Mouse (Mus musculus) hindbrain, embryonic 11.5 days (tissue): ENCODE measurements around the gene Camk2b. TPM values are rescaled to one million over a fixed set of nuclear protein-coding genes. Genes with fewer than 3 reads are reported as not detected.

Experiments
- ATAC-seq: fragments of 200-750 bp; cut with Nextera tagmentation; 2 replicates; pipeline ENCODE4 v1.8.0; 2017; ENCODE audit warnings: mild to moderate bottlenecking, moderate TSS enrichment, moderate library complexity; ENCODE audit not compliant: low FRiP score
- DNase-seq: peaks from one replicate; pipeline ENCODE4 v3.0.0-alpha.2; 2015; ENCODE audit warnings: low spot score
- H3K27ac ChIP-seq: fragments of 300-500 bp; sonication (generic); 2 replicates; pipeline ENCODE4 v1.5.1; 2014; ENCODE audit warnings: mild to moderate bottlenecking, low read depth, low read length
- H3K27me3 ChIP-seq: fragments of 300-500 bp; sonication (generic); 2 replicates; pipeline ENCODE4 v1.6.1; 2014; ENCODE audit warnings: mild to moderate bottlenecking, low read length, moderate library complexity, mixed read lengths; ENCODE audit not compliant: control insufficient read depth, insufficient read depth
- H3K36me3 ChIP-seq: fragments of 300-500 bp; sonication (generic); 2 replicates; pipeline ENCODE4 v1.6.1; 2014; ENCODE audit warnings: mild to moderate bottlenecking, low read length, moderate library complexity, mixed read lengths; ENCODE audit not compliant: control insufficient read depth, insufficient read depth
- H3K4me1 ChIP-seq: fragments of 300-500 bp; sonication (generic); replicated peaks from 2 replicates; pipeline ENCODE4 v1.6.1; 2014; ENCODE audit warnings: low read length, mixed read lengths; ENCODE audit not compliant: control insufficient read depth, insufficient read depth
- H3K4me2 ChIP-seq: fragments of 300-500 bp; sonication (generic); replicated peaks from 2 replicates; pipeline ENCODE4 v1.6.1; 2014; ENCODE audit warnings: mild to moderate bottlenecking, low read depth, low read length
- H3K4me3 ChIP-seq: fragments of 300-500 bp; sonication (generic); 2 replicates; pipeline ENCODE4 v1.5.1; 2014; ENCODE audit warnings: low read depth, low read length
- H3K9ac ChIP-seq: fragments of 300-500 bp; sonication (generic); 2 replicates; pipeline ENCODE4 v1.6.1; 2014; ENCODE audit warnings: low read depth, low read length
- H3K9me3 ChIP-seq: fragments of 300-500 bp; sonication (generic); 2 replicates; pipeline ENCODE4 v1.6.1; 2016; ENCODE audit warnings: low read length; ENCODE audit not compliant: control insufficient read depth
- WGBS: fragments of 180-500 bp; shearing (Covaris S2); extraction: QIAGEN DNeasy Blood & Tissue Kit; methylation state at CpG from one replicate; pipeline ENCODE4 v1.1.7; 2014; 5-methylcytosine and 5-hydroxymethylcytosine counted together
- polyA plus RNA-seq: library from polyadenylated mRNA; unstranded; fragments of >200 nt; fragmentation: Nextera tagmentation; extraction: Ambion mirVana; gene quantifications from 2 replicates; pipeline ENCODE4 v1.2.1, GENCODE M21; 2014

Camk2b gene
- polyA plus RNA-seq, 1 experiment from 2014 or later: 3.4 TPM

DNA sequence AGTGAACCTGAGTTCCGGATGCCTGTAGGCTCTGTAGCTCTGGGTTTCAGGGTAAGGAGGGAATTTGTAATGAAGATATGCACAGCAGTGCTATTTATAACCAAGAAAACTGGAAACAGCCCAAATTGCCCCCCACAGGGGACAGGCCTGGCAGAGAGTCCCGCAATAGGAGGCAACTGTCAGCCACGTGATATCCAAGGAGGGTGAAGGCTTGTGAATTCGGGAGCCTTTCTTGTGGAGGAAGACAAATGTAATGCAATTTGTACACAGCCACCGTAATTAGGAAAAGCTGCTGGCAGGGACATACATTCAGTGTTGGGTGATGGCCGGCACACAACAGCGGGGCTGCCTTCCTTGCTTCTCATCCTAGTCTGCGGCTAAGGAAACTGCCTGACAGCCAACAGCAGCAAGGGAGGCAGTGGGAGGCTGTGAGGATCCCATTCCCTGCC lies 9.5 kb upstream of the Camk2b start:
- no peak for ATAC-seq

DNA sequence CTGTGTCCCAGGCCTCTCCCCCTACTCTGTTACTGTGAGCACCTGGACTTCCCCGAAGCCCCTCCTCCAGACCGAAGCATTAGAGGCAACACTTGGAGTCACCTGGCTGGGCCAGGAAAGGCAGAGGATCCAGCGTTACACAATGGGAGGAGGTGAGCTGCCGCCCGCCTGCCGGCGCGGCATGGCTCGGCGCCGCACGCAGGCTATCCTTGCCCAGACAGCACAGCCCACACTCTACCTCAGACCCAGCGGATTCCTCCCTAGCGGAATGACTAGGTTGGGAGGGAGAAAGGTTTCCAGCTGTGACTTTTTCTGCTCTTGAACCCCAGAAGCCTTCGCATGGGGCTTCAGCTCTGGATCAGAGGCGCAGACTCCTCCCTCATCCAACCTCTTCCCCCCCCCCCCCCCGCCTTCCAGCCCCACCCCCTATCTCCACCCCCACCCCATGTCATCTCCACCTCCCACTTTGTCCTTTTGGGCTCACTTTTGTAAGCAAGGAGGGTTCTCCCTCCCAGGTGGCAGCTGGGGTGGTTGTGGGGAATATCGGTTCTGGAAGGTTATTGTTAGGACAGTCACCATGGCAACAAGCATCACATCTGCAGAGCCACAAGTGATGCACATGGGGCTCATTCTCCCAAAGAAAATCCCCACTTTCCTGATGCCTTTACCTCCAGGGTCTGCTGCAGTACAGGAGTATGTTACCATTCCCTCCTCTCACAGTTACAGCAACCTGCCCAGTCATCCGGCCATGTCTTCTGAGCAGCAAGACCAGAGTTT lies 2.2 kb upstream of the Camk2b start:
- H3K36me3 ChIP-seq: no peaks in the 10 kb centered on the region
- no peak overlapping the region for H3K9ac ChIP-seq
- 0 out of 2 replicates have a peak overlapping the region, but pooled peaks have one; percentile 14 for H3K4me3 ChIP-seq
- peak overlapping the region; percentile 21 for H3K4me2 ChIP-seq
- 0 out of 2 replicates have a peak, but pooled peaks have one; percentile 39 for ATAC-seq
- H3K9me3 ChIP-seq: no peaks in the 10 kb centered on the region
- peaks cover 54% of the 10 kb centered on the region for H3K27me3 ChIP-seq
- WGBS: 9% methylated on average over 18 of the region's 19 CpGs
- peaks cover 5% of the 10 kb centered on the region; the same call in 1 of the 2 replicates for H3K4me1 ChIP-seq
- H3K27ac ChIP-seq: no peak overlapping the region
- DNase-seq: peak; percentile 53

More for the DNA sequence above, 9.5 kb upstream of the Camk2b start:
- H3K9ac ChIP-seq: no peak overlapping the region
- no peaks in the 10 kb centered on the region for H3K9me3 ChIP-seq
- H3K4me3 ChIP-seq: no peak overlapping the region
- H3K4me1 ChIP-seq: no peaks in the 10 kb centered on the region
- 69% methylated on average over 8 of the region's 8 CpGs for WGBS
- no peak overlapping the region for H3K27ac ChIP-seq
- no peak overlapping the region for H3K4me2 ChIP-seq
- no peaks in the 10 kb centered on the region for H3K27me3 ChIP-seq
- H3K36me3 ChIP-seq: no peaks in the 10 kb centered on the region
- no peak for DNase-seq

DNA sequence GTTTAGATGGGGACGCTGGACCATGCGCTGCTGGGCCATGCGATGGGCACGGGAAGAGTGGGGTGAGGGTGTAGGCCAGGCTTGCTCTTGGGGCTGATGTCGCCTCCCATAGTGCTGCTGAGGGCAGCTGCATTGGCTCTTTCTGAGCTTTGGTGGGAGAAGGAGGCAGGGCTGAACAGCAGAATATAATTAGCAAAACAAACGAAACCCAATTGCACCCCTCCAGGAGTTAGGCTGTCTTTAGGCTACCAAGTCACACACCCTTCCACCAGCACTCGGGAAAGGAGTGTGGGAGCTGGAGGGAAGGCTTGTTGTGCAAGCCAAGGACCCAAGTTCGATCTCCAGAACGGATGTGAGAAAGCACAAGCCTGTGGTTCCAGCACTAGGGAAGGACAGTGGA lies 998 bp upstream of the Camk2b start:
- Histone ChIP-seq H3K36me3 (no peaks in the 10 kb centered on the region), H3K9ac (no peak overlapping the region), H3K4me3 (no peak overlapping the region), H3K4me1 (peaks cover 5% of the 10 kb centered on the region; the same call in 1 of the 2 replicates), H3K27me3 (peaks cover 59% of the 10 kb centered on the region), H3K9me3 (no peaks in the 10 kb centered on the region), H3K27ac (no peak overlapping the region), H3K4me2 (no peak overlapping the region)
- DNase-seq (no peak), ATAC-seq (no peak)
- 29% methylated on average over 9 of the region's 9 CpGs for WGBS

DNA sequence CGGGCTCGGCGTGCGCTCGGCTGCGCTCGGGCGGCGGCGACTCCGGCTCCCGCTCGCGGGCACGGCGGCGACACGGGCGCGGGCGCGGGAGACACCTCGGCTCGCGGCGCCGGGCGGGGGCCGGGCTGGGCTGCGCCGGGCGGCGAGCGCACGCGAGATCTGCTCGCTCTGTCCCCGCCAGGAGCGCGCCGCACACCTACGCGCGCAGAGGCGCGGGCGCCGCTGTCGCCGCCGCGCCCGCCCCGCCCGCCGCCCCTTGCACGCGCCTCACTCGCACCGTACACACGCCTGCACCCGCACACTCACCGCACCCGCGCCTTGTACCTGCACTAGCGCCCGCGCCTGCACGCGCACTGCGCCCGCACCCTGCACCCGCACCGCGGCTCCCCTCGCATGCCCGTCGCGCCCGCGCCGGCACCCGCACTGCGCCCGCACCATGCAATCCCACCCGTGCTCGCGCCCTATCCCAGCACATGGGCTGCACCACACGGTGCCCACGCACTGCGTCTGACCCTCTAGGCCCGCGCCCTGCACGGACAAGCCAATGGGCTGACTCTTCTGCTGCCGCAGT lies 526 bp downstream of the Camk2b start:
- H3K27me3 ChIP-seq: peaks cover 59% of the 10 kb centered on the region
- H3K4me1 ChIP-seq: peaks cover 5% of the 10 kb centered on the region; the same call in 1 of the 2 replicates
- no peaks in the 10 kb centered on the region for H3K36me3 ChIP-seq
- peak overlapping the region; percentile 79 for H3K4me2 ChIP-seq
- DNase-seq (peak; percentile 37), ATAC-seq (peak; percentile 57)
- peak overlapping the region; percentile 34; the same call in 1 of the 2 replicates for H3K9ac ChIP-seq
- no peak overlapping the region for H3K27ac ChIP-seq
- peak overlapping the region; percentile 49 for H3K4me3 ChIP-seq
- WGBS: 3% methylated on average over 43 of the region's 95 CpGs
- no peaks in the 10 kb centered on the region for H3K9me3 ChIP-seq

DNA sequence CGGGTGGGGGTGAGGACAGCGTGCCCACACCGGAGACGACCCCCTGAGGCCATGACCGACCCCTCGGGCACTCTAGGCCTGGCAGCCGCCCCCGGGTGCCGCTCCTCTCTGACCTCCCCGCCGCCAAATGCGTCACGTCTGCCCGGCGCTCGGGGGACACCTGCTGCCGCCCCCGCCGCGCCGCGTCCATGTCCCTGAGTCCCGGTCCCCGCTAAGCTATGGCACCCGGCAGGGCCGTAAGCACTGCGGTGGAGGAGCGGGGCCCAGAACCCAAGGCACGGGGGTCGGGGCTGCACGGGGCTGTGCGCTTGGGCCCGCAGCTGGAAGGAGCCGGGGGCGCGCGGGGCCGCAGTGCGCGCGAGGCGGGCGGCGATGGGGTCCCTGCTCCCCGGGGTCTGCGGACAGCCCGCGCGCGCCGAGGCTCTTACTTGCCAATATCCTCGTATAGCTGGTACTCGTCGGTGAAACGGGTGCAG lies 1.1 kb downstream of the Camk2b start:
- peak overlapping the region; percentile 34 for H3K9ac ChIP-seq
- H3K4me3 ChIP-seq: peak overlapping the region; percentile 49
- H3K4me2 ChIP-seq: peak overlapping the region; percentile 79
- no peaks in the 10 kb centered on the region for H3K9me3 ChIP-seq
- H3K4me1 ChIP-seq: peaks cover 5% of the 10 kb centered on the region; the same call in 1 of the 2 replicates
- no peak overlapping the region for H3K27ac ChIP-seq
- no peaks in the 10 kb centered on the region for H3K36me3 ChIP-seq
- H3K27me3 ChIP-seq: peaks cover 59% of the 10 kb centered on the region
- DNase-seq: peak; percentile 50
- peak; percentile 23; the same call in 1 of the 2 replicates for ATAC-seq
- 0% methylated on average over 35 of the region's 55 CpGs for WGBS

DNA sequence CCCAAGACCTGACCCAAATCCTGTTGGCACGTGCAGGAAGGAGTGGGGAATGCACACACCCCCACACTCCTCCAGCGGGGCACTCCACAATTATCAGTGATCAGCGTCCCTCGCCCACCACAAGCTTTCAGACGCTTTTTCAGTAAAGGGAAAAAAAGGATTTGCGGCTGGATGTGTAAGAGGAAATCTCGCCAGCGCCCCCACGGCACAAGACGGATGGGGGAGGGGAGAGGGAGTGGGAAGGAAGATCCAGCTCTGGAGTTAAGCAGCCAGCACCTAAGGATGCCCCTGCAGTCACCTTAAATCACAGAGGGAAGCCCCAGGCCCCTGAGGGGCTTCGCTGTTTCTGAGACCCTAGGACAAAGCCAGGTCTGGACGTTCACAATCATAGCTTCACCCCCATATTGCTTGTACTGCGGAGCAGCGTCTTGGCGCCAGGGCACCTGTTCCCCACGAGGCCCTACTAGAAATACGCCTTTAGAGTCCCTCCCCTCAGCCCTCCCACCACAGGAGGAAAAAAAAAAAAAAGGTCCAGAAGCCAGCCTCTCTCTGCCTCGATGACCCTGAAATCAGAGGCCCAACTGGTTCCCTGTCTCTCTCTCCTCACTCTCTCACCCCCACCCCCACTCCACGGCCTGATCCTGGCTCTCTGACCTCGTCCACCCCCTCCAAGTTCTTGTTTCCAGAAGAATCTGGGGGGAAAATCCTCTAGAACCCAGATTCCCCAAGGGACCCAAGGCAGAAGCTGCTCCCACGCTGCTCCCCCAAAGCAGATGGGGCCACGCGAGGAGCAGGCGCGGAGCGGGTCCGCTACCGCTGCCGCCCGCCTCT lies 1.7 kb downstream of the Camk2b start:
- Histone ChIP-seq H3K27me3 (peaks cover 58% of the 10 kb centered on the region), H3K4me3 (peak overlapping the region; percentile 49), H3K9me3 (no peaks in the 10 kb centered on the region), H3K27ac (no peak overlapping the region), H3K36me3 (no peaks in the 10 kb centered on the region), H3K4me1 (peaks cover 5% of the 10 kb centered on the region; the same call in 1 of the 2 replicates), H3K9ac (peak overlapping the region; percentile 34), H3K4me2 (peak overlapping the region; percentile 79)
- peak; percentile 28 for DNase-seq
- no peak for ATAC-seq
- WGBS: 5% methylated on average over 30 of the region's 30 CpGs

DNA sequence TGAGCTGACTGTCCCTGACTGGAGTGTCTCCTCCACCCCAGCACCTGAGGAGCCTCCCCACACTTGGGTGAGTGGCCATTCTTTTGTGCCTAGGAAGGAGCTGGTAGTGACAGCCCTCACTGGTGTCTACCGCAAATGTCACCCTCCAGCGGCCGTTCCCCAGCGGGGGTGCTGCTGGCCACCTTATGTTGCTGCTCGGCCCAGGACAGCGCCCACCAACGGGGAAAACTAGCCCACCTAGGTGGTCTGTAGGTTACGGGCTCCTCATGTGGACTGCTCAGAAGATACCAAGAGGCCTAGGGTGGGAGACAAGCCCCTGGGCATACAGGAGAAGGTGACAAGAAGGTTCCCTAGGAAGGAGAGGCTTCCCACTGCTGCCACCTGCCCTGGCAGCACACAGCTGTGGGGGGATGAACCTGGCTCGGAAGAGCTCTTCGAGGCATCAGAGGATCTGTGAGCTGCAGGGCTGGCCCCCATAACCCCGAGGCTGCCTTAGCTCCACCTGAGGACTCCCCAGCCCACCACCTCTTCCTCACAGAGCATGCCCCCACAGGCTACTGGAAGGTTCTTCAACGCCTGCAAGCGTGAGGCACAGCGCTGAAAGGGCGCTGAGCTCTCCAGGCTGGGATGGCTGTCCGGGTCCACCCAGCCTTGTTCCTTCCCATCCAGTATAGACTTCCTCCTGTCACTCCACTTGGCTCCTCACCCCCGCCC lies 2.5 kb downstream of the Camk2b start:
- no peak overlapping the region for H3K9ac ChIP-seq
- 42% methylated on average over 17 of the region's 17 CpGs for WGBS
- no peaks in the 10 kb centered on the region for H3K9me3 ChIP-seq
- ATAC-seq: no peak
- no peak overlapping the region for H3K4me2 ChIP-seq
- DNase-seq: no peak
- peak overlapping the region; percentile 14 for H3K4me3 ChIP-seq
- H3K4me1 ChIP-seq: peaks cover 5% of the 10 kb centered on the region; the same call in 1 of the 2 replicates
- peaks cover 54% of the 10 kb centered on the region for H3K27me3 ChIP-seq
- H3K27ac ChIP-seq: no peak overlapping the region
- H3K36me3 ChIP-seq: no peaks in the 10 kb centered on the region

DNA sequence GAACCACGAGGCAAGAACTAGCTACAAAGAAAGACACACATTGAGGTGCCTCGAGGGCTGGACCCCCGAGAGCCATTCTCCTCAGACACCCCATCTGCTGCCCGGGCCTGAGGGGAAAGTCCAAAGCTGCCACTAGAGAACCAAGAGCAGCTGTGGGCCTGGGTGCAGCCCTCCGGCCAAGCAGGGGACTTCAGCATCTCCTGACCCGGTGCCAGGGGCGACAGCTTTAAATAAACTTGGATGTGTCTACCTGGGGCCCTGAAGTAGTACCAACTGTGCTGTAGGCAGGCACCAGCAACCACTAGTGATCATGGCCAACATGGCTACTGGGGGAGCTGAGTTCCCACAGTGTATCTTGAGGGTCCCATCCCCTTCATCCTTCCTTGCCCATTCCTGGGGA lies 3.1 kb downstream of the Camk2b start:
- DNase-seq: no peak
- H3K36me3 ChIP-seq: no peaks in the 10 kb centered on the region
- peaks cover 5% of the 10 kb centered on the region; the same call in 1 of the 2 replicates for H3K4me1 ChIP-seq
- no peak overlapping the region for H3K9ac ChIP-seq
- no peak overlapping the region for H3K4me3 ChIP-seq
- no peaks in the 10 kb centered on the region for H3K9me3 ChIP-seq
- WGBS: 90% methylated on average over 7 of the region's 7 CpGs
- ATAC-seq: no peak
- H3K27me3 ChIP-seq: peaks cover 53% of the 10 kb centered on the region
- no peak overlapping the region for H3K27ac ChIP-seq
- no peak overlapping the region for H3K4me2 ChIP-seq
